Mouse (Mus musculus) limb, embryonic 10.5 days (tissue): ENCODE results near the gene Ntrk1. TPM values are rescaled to one million over a fixed set of nuclear protein-coding genes. Genes with fewer than 3 reads are reported as not detected.

Experiments used
- DNase-seq: peaks from one replicate; pipeline ENCODE4 v3.0.0-alpha.2; 2017; ENCODE audit warnings: low spot score
- H3K27ac ChIP-seq: fragments of 300-500 bp; sonication (generic); 2 replicates; pipeline ENCODE4 v1.5.1; 2016; ENCODE audit warnings: mild to moderate bottlenecking
- H3K27me3 ChIP-seq: fragments of 300-500 bp; sonication (generic); 2 replicates; pipeline ENCODE4 v1.6.1; 2016; ENCODE audit warnings: low read depth, mild to moderate bottlenecking; ENCODE audit not compliant: poor library complexity, severe bottlenecking
- H3K36me3 ChIP-seq: fragments of 300-500 bp; sonication (generic); 2 replicates; pipeline ENCODE4 v1.6.1; 2016; ENCODE audit warnings: mild to moderate bottlenecking, moderate library complexity
- H3K4me1 ChIP-seq: fragments of 300-500 bp; sonication (generic); 2 replicates; pipeline ENCODE4 v1.6.1; 2016
- H3K4me3 ChIP-seq: fragments of 300-500 bp; sonication (generic); 2 replicates; pipeline ENCODE4 v1.5.1; 2016; ENCODE audit warnings: mild to moderate bottlenecking, moderate library complexity
- H3K9me3 ChIP-seq: fragments of 300-500 bp; sonication (generic); replicated peaks from 2 replicates; pipeline ENCODE4 v1.6.1; 2016; ENCODE audit warnings: mild to moderate bottlenecking
- WGBS: fragments of 180-500 bp; shearing (Covaris S2); methylation state at CpG from one replicate; pipeline ENCODE4 v1.1.7; 2016; 5-methylcytosine and 5-hydroxymethylcytosine counted together
- polyA plus RNA-seq: library from polyadenylated mRNA; unstranded; fragments of >200 nt; fragmentation: Nextera tagmentation; extraction: Ambion mirVana; gene quantifications from 2 replicates; pipeline ENCODE4 v1.2.1, GENCODE M21; 2016

Gene Ntrk1
- polyA plus RNA-seq, 1 experiment from 2014 or later = 0.29 TPM

DNA sequence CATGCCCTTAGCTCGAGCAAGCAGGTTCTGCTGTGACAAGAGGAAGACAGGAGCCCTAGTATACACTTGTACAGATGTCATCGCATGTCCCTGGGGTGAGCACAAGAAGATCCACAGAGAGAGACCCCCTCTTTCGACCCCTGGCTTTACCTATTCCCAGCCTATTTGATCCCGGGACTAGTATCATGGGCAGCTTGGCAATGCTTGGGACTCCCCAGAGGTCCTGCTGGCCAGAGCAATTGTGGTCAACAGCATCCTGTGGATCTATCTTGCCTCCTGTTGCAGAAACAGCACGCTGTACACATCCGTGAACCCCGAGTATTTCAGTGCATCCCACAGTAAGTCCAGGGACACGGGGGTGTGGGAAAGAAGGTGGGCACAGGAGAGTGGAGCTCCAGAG lies 16.3 kb upstream of the Ntrk1 start:
- H3K27me3 ChIP-seq = peaks cover 99% of the 10 kb centered on the region
- no peak overlapping the region for H3K27ac ChIP-seq
- H3K4me1 ChIP-seq = peaks cover 25% of the 10 kb centered on the region
- 87% methylated on average over 8 of the region's 8 CpGs for WGBS
- H3K9me3 ChIP-seq = no peaks in the 10 kb centered on the region
- DNase-seq = no peak
- no peaks in the 10 kb centered on the region for H3K36me3 ChIP-seq
- no peak overlapping the region for H3K4me3 ChIP-seq

DNA sequence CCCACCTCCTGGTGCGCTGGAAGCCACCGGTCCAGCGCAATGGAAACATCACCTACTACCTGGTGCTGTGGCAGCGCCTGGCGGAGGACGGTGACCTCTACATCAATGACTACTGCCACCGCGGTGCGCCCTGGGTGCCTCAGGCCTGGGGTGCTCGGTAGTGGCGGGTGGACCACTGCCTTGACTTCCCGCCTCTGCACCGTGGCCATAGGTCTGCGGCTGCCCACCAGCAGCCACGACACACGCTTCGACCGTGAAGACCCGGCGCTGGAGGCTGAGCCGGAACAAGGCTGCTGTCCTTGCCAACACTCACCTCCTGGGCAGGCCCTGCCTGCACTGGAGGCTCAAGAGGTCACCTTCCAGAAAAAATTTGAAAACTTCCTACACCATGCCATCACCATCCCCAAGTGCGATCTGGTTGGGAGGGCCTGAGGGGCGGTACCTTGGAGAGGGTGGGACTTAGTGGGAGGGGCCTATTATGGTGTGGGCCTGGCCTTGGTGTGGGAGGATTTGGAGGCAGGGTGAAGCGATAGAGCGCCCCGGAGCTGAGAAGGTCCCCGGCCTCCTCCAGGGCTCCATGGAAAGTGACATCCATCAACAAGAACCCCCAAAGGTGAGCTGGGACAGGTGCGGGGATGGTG lies 14.5 kb upstream of the Ntrk1 start:
- 3% methylated on average over 28 of the region's 28 CpGs for WGBS
- peak overlapping the region; percentile 35 for H3K4me3 ChIP-seq
- peaks cover 27% of the 10 kb centered on the region for H3K4me1 ChIP-seq
- no peaks in the 10 kb centered on the region for H3K9me3 ChIP-seq
- DNase-seq = no peak
- no peaks in the 10 kb centered on the region for H3K36me3 ChIP-seq
- H3K27me3 ChIP-seq = peaks cover 99% of the 10 kb centered on the region
- no peak overlapping the region for H3K27ac ChIP-seq

DNA sequence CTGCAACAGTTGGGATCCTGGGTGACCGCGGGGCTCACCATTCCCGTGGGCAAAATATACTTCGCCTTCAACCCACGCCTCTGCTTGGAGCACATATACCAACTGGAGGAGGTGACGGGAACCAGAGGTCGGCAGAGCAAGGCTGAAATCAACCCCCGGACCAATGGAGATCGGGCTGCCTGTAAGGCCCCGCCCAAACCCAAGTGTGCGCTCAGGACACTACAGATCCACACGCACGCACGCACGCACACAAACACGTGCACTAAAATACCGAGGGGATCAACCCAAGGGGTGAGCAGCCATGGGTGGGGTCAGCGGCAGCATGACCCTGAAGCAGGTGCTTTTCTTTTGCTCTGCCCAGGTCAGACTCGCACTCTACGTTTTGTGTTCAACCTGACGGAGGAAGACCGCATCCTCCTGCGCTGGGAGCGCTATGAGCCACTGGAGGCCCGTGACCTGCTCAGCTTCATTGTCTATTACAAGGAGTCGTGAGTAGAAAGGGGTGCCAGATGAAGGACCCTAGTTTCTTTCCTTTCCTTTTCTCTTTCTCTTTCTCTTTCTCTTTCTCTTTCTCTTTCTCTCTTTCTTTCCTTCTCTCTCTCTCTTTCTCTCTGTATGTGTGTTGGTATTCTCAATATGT lies 9.2 kb upstream of the Ntrk1 start:
- Histone ChIP-seq H3K36me3 (no peaks in the 10 kb centered on the region), H3K4me3 (peak overlapping the region; percentile 36), H3K9me3 (no peaks in the 10 kb centered on the region), H3K4me1 (peaks cover 14% of the 10 kb centered on the region), H3K27me3 (peaks cover 100% of the 10 kb centered on the region), H3K27ac (no peak overlapping the region)
- DNase-seq = no peak
- WGBS = 4% methylated on average over 26 of the region's 26 CpGs

DNA sequence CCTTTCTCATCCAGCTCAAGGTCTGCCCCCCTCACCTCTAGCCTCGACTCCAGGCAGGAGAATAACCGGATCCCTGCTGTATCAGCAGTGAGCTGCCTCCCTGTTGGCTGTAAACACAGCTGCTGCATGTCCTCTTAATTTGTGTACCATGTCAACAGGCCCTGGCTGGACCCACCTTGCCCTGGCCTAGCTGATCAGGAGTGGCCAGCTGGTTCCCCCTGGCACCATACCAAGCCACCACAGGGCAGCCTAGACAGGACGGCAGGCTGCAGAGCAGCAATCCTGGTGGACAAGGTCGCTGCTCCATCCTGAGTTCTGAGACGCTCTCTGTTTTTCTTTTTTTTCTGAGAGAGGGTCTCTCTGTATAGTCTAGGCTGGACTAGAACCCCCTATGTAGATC lies 6.7 kb upstream of the Ntrk1 start:
- H3K4me3 ChIP-seq = no peak overlapping the region
- WGBS = 65% methylated on average over 5 of the region's 5 CpGs
- no peaks in the 10 kb centered on the region for H3K36me3 ChIP-seq
- DNase-seq = no peak
- H3K4me1 ChIP-seq = peaks cover 28% of the 10 kb centered on the region
- peaks cover 100% of the 10 kb centered on the region for H3K27me3 ChIP-seq
- H3K27ac ChIP-seq = no peak overlapping the region
- H3K9me3 ChIP-seq = no peaks in the 10 kb centered on the region

DNA sequence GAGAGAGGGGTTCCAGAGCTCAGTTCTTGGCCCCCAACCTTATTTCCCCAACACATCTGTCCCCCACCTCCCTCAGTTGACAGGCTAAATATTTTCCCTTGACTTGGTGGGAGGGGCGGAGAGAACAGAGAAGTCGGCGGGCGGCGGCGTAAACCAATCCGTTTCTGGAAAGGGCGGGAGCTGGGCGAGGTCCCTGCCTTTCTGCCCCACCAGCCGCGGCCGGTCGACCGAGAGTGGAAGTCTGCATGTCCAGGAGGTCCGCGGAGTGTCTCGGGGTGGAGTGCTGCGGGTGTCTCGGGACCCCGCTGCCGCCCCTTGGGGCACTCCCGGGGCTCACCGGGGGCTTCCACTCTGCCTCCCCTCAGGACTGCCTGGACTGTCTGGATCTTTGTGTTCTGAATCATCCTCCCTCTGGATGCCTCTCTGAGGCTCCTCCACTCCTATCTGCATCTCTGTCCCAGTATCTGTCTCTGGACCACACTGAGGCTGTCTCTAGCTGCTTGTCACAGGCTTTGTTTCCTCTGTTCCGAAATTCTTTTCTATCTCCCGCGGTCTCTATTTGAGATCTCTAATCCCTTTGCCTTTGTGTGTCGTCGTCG lies 1.9 kb upstream of the Ntrk1 start, which contains the start of gene Insrr:
Gene Insrr (plus strand): TSS at position 216 of the 599 bp plus-strand sequence.
- 3% methylated on average over 29 of the region's 29 CpGs for WGBS
- Histone ChIP-seq H3K9me3 (no peaks in the 10 kb centered on the region), H3K27me3 (peaks cover 100% of the 10 kb centered on the region), H3K36me3 (no peaks in the 10 kb centered on the region), H3K4me3 (peak within 1 kb of the TSS; percentile 45), H3K4me1 (peaks cover 34% of the 10 kb centered on the region), H3K27ac (0 out of 2 replicates have a peak within 1 kb of the TSS, but pooled peaks have one; percentile 25)
- DNase-seq = peak; percentile 62

DNA sequence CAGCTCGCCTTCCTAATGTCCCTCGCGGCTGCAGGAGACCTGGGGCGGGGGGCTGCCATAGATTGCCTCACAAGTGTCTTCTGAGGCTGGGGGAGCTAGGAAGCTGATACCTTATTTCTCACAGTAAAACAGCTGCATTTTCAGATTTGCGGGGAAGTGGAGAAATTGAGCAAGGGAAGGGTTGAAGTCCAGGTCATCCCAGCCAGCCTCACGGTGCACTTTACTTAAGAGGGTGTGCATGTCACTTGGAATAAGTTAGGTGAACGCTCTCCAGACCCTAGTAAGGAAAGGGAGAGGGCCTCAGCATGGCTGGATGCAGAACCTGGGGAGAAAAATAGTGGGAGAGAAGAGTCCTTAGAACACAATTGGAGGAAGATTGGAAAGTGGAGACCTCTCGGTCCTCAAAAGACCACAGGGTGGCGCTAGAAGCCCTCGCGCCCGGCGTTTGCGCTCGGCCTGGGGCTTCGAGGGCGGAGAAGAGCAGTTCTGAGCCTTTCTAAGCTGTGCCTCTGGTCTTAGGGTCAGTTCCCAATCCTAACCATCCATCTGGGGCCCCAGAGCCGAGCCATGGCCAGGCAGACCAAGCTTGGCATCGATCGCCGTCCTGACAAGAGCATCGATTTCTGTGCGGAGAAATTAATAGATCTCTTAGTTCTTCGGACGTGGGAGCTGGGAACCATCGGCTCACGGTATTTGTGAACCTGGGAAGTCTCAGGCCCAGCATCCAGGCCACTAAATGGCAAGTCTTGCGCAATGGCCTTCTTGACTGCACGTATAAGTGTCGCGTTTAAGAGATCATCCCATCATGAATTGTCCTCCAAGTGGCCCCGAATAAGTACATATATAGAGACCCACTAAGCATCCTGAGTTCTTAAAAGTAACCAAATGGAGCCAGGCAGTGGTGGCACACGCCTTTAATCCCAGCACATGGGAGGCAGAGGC lies 645 bp upstream of the Ntrk1 start:
- peak overlapping the region; percentile 57 for H3K27ac ChIP-seq
- DNase-seq = peak; percentile 83
- 16% methylated on average over 33 of the region's 33 CpGs for WGBS

DNA sequence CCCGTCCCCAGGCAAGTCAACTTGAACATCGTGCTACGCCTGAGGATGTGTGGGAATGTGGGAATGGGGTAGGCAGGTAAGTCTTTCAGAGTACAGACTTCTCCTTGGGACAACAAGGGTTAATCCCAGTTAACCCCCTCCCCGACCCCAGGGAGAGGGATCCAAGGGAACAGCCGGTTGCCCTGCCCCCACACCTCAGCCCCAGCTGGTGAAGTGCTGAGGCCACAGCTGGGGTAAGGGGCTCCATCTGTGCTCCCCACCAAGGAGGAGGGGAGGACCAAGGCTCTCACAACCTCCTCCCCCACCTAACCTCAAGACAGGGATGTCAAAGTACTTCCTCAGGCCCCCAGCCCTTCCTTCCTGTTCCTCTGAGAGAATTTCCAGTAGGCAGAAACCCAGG lies 5.2 kb downstream of the Ntrk1 start:
- H3K27me3 ChIP-seq = peaks cover 64% of the 10 kb centered on the region
- no peak overlapping the region for H3K27ac ChIP-seq
- no peak for DNase-seq
- no peaks in the 10 kb centered on the region for H3K36me3 ChIP-seq
- 25% methylated on average over 5 of the region's 5 CpGs for WGBS
- H3K4me3 ChIP-seq = no peak overlapping the region
- peaks cover 20% of the 10 kb centered on the region for H3K4me1 ChIP-seq
- H3K9me3 ChIP-seq = no peaks in the 10 kb centered on the region

More for the DNA sequence above, 645 bp upstream of the Ntrk1 start:
- peaks cover 100% of the 10 kb centered on the region for H3K27me3 ChIP-seq
- peak overlapping the region; percentile 41 for H3K4me3 ChIP-seq
- no peaks in the 10 kb centered on the region for H3K9me3 ChIP-seq
- peaks cover 34% of the 10 kb centered on the region for H3K4me1 ChIP-seq
- H3K36me3 ChIP-seq = no peaks in the 10 kb centered on the region

DNA sequence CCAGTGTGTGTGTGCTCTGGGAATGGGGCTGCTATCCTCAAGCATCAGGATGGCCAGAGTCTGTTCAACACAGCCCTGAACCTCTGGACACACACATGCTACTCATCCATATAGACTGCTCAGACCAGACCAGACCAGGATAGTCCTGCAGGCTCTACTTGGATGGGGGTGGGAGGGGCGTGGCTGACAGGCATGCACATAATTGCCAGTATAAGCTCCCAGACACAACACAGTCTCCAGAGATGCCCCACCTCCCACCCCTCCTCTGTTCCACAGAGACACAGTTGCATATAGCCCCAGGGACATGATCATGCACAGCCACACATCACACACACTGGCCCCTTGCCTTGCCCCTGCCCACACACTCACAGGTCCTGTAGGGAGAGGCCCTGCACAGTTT lies 5.7 kb downstream of the Ntrk1 start:
- Histone ChIP-seq H3K27me3 (peaks cover 59% of the 10 kb centered on the region), H3K9me3 (no peaks in the 10 kb centered on the region), H3K4me1 (peaks cover 16% of the 10 kb centered on the region), H3K36me3 (no peaks in the 10 kb centered on the region), H3K4me3 (no peak overlapping the region), H3K27ac (no peak overlapping the region)
- WGBS = 60% methylated on average over 1 of the region's 1 CpGs
- no peak for DNase-seq

DNA sequence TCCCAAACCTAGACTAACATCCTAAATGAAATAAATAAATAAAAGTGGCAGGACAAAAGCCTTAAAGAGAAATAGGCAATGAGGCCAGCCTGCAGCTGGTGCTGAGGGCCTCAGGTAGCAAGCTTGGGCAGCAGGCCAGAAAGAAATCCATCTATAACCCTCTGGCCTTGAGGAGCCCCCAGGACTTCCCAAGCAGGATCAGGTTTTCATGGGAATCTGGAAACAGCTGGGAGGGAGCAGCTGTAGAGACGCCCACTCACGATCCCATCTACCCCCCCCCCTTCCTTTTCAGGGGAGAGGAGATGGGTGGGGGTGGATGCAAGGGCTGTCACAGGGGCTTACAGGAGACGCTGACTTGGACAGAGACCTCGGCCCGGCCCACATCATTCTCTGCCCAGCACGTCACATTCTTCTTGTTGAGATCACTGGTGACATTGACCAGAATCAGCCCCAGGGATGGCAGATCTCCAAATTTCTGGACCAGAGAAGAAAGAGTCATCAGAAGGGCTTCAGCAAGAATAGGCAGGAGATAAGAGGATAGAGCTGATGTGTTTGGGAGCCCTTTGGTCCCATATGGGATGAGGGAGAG lies 9.2 kb downstream of the Ntrk1 start:
- DNase-seq = no peak
- Histone ChIP-seq H3K27ac (no peak overlapping the region), H3K36me3 (no peaks in the 10 kb centered on the region), H3K4me3 (no peak overlapping the region), H3K9me3 (no peaks in the 10 kb centered on the region), H3K27me3 (peaks cover 28% of the 10 kb centered on the region), H3K4me1 (peaks cover 16% of the 10 kb centered on the region)
- WGBS = 72% methylated on average over 6 of the region's 6 CpGs

DNA sequence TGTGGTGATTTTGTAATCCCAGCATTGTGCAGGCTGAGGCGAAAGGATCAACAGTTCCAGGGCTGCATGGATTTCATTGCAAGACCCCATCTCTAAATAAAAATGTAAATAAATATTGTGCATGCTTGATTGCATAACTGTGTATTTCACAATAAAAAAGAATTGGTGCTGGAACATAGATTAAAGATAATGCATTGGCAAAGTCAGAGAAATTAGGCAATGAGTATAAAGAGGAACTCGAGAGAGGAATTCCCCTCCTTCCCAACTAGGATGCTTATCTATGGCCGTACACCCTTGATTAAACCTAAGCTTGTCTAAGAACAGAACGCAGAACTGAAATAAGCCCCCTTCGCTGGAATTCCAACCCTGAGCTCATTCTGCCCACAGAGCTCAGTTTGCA lies 9.8 kb downstream of the Ntrk1 start:
- DNase-seq = no peak
- Histone ChIP-seq H3K9me3 (no peaks in the 10 kb centered on the region), H3K36me3 (no peaks in the 10 kb centered on the region), H3K4me1 (peaks cover 13% of the 10 kb centered on the region), H3K4me3 (no peak overlapping the region), H3K27ac (no peak overlapping the region), H3K27me3 (peaks cover 28% of the 10 kb centered on the region)
- 89% methylated on average over 5 of the region's 5 CpGs for WGBS

DNA sequence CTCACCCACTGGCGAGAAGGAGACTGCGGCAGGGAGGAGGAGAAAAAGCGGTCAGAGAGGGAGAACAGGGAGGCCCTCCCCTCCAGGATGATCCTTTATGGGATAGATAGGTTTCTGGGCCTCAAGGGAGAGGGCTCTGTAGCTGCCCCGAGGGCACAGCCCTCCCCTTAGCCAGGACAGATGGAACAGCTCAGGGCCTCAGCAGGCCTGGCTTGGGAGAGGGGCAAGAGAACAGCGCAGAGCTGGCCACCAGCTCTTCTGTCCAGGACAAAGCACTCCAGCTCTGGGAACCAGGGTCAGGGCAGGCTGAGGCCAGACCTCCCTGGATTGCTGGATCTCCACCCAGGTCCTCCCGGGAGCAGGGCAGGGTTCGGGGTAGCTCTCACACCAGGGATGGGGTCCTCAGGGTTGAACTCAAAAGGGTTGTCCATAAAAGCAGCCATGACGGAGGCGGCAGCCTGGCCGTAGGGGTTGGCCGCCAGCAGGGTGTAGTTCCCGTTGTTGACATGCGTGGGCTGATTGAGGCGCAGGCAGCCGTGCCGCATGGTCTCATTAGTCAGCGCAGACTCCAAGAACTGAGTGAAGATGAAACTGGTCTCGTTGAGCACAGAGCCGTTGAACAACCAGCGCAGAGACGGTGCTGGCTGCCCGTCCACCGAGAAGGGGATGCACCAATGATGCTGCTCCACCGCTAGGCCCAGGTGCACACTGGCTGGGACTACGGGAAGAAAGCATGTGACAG lies 11.5 kb downstream of the Ntrk1 start:
- Histone ChIP-seq H3K4me1 (peaks cover 9% of the 10 kb centered on the region), H3K9me3 (no peaks in the 10 kb centered on the region), H3K36me3 (no peaks in the 10 kb centered on the region), H3K4me3 (no peak overlapping the region), H3K27me3 (peaks cover 33% of the 10 kb centered on the region), H3K27ac (0 out of 2 replicates have a peak overlapping the region, but pooled peaks have one; percentile 37)
- WGBS = 88% methylated on average over 25 of the region's 25 CpGs
- no peak for DNase-seq

DNA sequence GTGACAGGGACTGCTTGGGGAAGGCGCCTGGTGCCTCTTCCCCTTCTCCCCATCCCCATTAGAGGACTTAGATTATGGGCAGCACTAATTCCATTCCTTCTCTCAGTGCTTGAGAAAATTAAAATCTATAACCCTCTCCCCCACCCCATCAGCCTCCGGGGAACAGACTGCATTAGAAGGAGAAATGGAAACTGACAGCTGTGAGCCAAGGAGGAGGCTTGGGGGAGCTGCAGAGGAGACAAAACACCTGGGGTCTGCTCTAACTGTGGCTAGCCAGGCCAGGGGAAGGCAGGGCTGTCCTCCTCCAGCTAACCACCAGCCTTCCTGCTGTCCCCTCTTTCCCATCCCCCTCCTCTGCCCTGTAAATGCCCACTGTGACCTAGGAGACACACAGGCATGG lies 15.9 kb downstream of the Ntrk1 start:
- Histone ChIP-seq H3K4me1 (peaks cover 22% of the 10 kb centered on the region), H3K4me3 (no peak overlapping the region), H3K36me3 (no peaks in the 10 kb centered on the region), H3K27ac (no peak overlapping the region), H3K27me3 (peaks cover 71% of the 10 kb centered on the region), H3K9me3 (no peaks in the 10 kb centered on the region)
- WGBS = 69% methylated on average over 2 of the region's 2 CpGs
- DNase-seq = no peak
